Mouse (Mus musculus): Measurements from ENCODE around the gene Arhgef15. TPM values are rescaled to one million over a fixed set of nuclear protein-coding genes. Genes with fewer than 3 reads are reported as not detected.

Arhgef15 gene
- polyA plus RNA-seq, 1 experiment from 2014 or later = 7.3 TPM

- DNase-seq (ENCODE audit: low spot score) = no peak
- no peaks in the 10 kb centered on the region; the same call in 1 of the 2 replicates for H3K4me1 ChIP-seq (ENCODE audit: control insufficient read depth, insufficient read depth, low read length)
- H3K27ac ChIP-seq (replicated peaks; ENCODE audit: low read depth, low read length) = 0 out of 2 replicates have a peak overlapping the region, but pooled peaks have one; percentile 31
Measured at GRCm38 (mm10) chr11:68905665-68906460, 51.4 kb downstream of the Arhgef15 start.

GRCm38 (mm10) chr11:68905138-68905531, 52.1 kb downstream of the Arhgef15 start:
- no peaks in the 10 kb centered on the region; the same call in 1 of the 2 replicates for H3K4me1 ChIP-seq (ENCODE audit: control insufficient read depth, insufficient read depth, low read length)
- no peak overlapping the region for H3K9ac ChIP-seq (ENCODE audit: low read depth, low read length)
- no peaks in the 10 kb centered on the region for H3K27me3 ChIP-seq (replicated peaks; ENCODE audit: control insufficient read depth, insufficient read depth, low read length)
- H3K9me3 ChIP-seq (ENCODE audit: control insufficient read depth, low read length) = no peaks in the 10 kb centered on the region
- 0 out of 2 replicates have a peak overlapping the region, but pooled peaks have one; percentile 16 for H3K27ac ChIP-seq (replicated peaks; ENCODE audit: low read depth, low read length)
- H3K36me3 ChIP-seq (ENCODE audit: control insufficient read depth, insufficient read depth, low read length) = peaks cover 38% of the 10 kb centered on the region
- DNase-seq (ENCODE audit: low spot score) = no peak
- no peak overlapping the region for H3K4me3 ChIP-seq (ENCODE audit: low read depth, low read length)
- H3K4me2 ChIP-seq (ENCODE audit: low read depth, low read length) = no peak overlapping the region
- no peak for ATAC-seq (ENCODE audit: low read depth)
- 72% methylated on average over 3 of the region's 3 CpGs for WGBS

More at GRCm38 (mm10) chr11:68905665-68906460, 51.4 kb downstream of the Arhgef15 start:
- Histone ChIP-seq H3K9me3 (ENCODE audit: control insufficient read depth, low read length) (no peaks in the 10 kb centered on the region), H3K9ac (ENCODE audit: low read depth, low read length) (no peak overlapping the region), H3K4me2 (ENCODE audit: low read depth, low read length) (no peak overlapping the region), H3K27me3 (replicated peaks; ENCODE audit: control insufficient read depth, insufficient read depth, low read length) (no peaks in the 10 kb centered on the region), H3K4me3 (ENCODE audit: low read depth, low read length) (no peak overlapping the region), H3K36me3 (ENCODE audit: control insufficient read depth, insufficient read depth, low read length) (peaks cover 38% of the 10 kb centered on the region)
- ATAC-seq (ENCODE audit: low read depth) = no peak
- WGBS = 90% methylated on average over 9 of the region's 9 CpGs

GRCm38 (mm10) chr11:68904375-68905137, 52.7 kb downstream of the Arhgef15 start:
- Histone ChIP-seq H3K4me3 (ENCODE audit: low read depth, low read length) (no peak overlapping the region), H3K4me1 (ENCODE audit: control insufficient read depth, insufficient read depth, low read length) (no peaks in the 10 kb centered on the region; the same call in 1 of the 2 replicates), H3K9ac (ENCODE audit: low read depth, low read length) (no peak overlapping the region), H3K36me3 (ENCODE audit: control insufficient read depth, insufficient read depth, low read length) (peaks cover 38% of the 10 kb centered on the region), H3K27ac (replicated peaks; ENCODE audit: low read depth, low read length) (0 out of 2 replicates have a peak overlapping the region, but pooled peaks have one; percentile 16), H3K4me2 (ENCODE audit: low read depth, low read length) (no peak overlapping the region), H3K9me3 (ENCODE audit: control insufficient read depth, low read length) (no peaks in the 10 kb centered on the region), H3K27me3 (replicated peaks; ENCODE audit: control insufficient read depth, insufficient read depth, low read length) (no peaks in the 10 kb centered on the region)
- 80% methylated on average over 8 of the region's 8 CpGs for WGBS
- peak; percentile 85 for DNase-seq (ENCODE audit: low spot score)
- ATAC-seq (ENCODE audit: low read depth) = no peak

- H3K9me3 ChIP-seq (ENCODE audit: control insufficient read depth, low read length) = no peaks in the 10 kb centered on the region
- no peak for ATAC-seq (ENCODE audit: low read depth)
- no peak overlapping the region for H3K27ac ChIP-seq (replicated peaks; ENCODE audit: low read depth, low read length)
- no peak overlapping the region for H3K4me3 ChIP-seq (ENCODE audit: low read depth, low read length)
- no peaks in the 10 kb centered on the region; the same call in 1 of the 2 replicates for H3K4me1 ChIP-seq (ENCODE audit: control insufficient read depth, insufficient read depth, low read length)
- no peak for DNase-seq (ENCODE audit: low spot score)
- no peak overlapping the region for H3K4me2 ChIP-seq (ENCODE audit: low read depth, low read length)
- H3K27me3 ChIP-seq (replicated peaks; ENCODE audit: control insufficient read depth, insufficient read depth, low read length) = no peaks in the 10 kb centered on the region
- peaks cover 38% of the 10 kb centered on the region for H3K36me3 ChIP-seq (ENCODE audit: control insufficient read depth, insufficient read depth, low read length)
- 87% methylated on average over 2 of the region's 2 CpGs for WGBS
- H3K9ac ChIP-seq (ENCODE audit: low read depth, low read length) = peak overlapping the region; percentile 10; the same call in 1 of the 2 replicates
Measured at GRCm38 (mm10) chr11:68903775-68904174, 53.5 kb downstream of the Arhgef15 start.

GRCm38 (mm10) chr11:68902823-68903222, 54.5 kb downstream of the Arhgef15 start:
- WGBS = 79% methylated on average over 5 of the region's 5 CpGs
- Histone ChIP-seq H3K36me3 (ENCODE audit: control insufficient read depth, insufficient read depth, low read length) (peaks cover 38% of the 10 kb centered on the region), H3K27me3 (replicated peaks; ENCODE audit: control insufficient read depth, insufficient read depth, low read length) (no peaks in the 10 kb centered on the region), H3K9me3 (ENCODE audit: control insufficient read depth, low read length) (no peaks in the 10 kb centered on the region), H3K4me2 (ENCODE audit: low read depth, low read length) (peak overlapping the region; percentile 58), H3K4me1 (ENCODE audit: control insufficient read depth, insufficient read depth, low read length) (no peaks in the 10 kb centered on the region; the same call in 1 of the 2 replicates), H3K4me3 (ENCODE audit: low read depth, low read length) (peak overlapping the region; percentile 58), H3K9ac (ENCODE audit: low read depth, low read length) (peak overlapping the region; percentile 99), H3K27ac (replicated peaks; ENCODE audit: low read depth, low read length) (no peak overlapping the region)
- no peak for DNase-seq (ENCODE audit: low spot score)
- ATAC-seq (ENCODE audit: low read depth) = no peak

GRCm38 (mm10) chr11:68902367-68902766, 54.9 kb downstream of the Arhgef15 start:
- ATAC-seq (ENCODE audit: low read depth) = no peak
- DNase-seq (ENCODE audit: low spot score) = no peak
- Histone ChIP-seq H3K4me1 (ENCODE audit: control insufficient read depth, insufficient read depth, low read length) (no peaks in the 10 kb centered on the region; the same call in 1 of the 2 replicates), H3K27ac (replicated peaks; ENCODE audit: low read depth, low read length) (no peak overlapping the region), H3K36me3 (ENCODE audit: control insufficient read depth, insufficient read depth, low read length) (peaks cover 38% of the 10 kb centered on the region), H3K9ac (ENCODE audit: low read depth, low read length) (peak overlapping the region; percentile 99), H3K4me2 (ENCODE audit: low read depth, low read length) (peak overlapping the region; percentile 58), H3K27me3 (replicated peaks; ENCODE audit: control insufficient read depth, insufficient read depth, low read length) (no peaks in the 10 kb centered on the region), H3K9me3 (ENCODE audit: control insufficient read depth, low read length) (no peaks in the 10 kb centered on the region), H3K4me3 (ENCODE audit: low read depth, low read length) (peak overlapping the region; percentile 58)
- WGBS = 5% methylated on average over 11 of the region's 11 CpGs

GRCm38 (mm10) chr11:68902047-68902364, 55.3 kb downstream of the Arhgef15 start:
- Histone ChIP-seq H3K4me3 (ENCODE audit: low read depth, low read length) (peak overlapping the region; percentile 58), H3K9ac (ENCODE audit: low read depth, low read length) (peak overlapping the region; percentile 99), H3K9me3 (ENCODE audit: control insufficient read depth, low read length) (no peaks in the 10 kb centered on the region), H3K4me1 (ENCODE audit: control insufficient read depth, insufficient read depth, low read length) (no peaks in the 10 kb centered on the region; the same call in 1 of the 2 replicates), H3K27ac (replicated peaks; ENCODE audit: low read depth, low read length) (peak overlapping the region; percentile 92), H3K36me3 (ENCODE audit: control insufficient read depth, insufficient read depth, low read length) (peaks cover 38% of the 10 kb centered on the region), H3K27me3 (replicated peaks; ENCODE audit: control insufficient read depth, insufficient read depth, low read length) (no peaks in the 10 kb centered on the region), H3K4me2 (ENCODE audit: low read depth, low read length) (peak overlapping the region; percentile 58)
- WGBS = 0% methylated on average over 10 of the region's 10 CpGs
- no peak for DNase-seq (ENCODE audit: low spot score)
- no peak for ATAC-seq (ENCODE audit: low read depth)

- WGBS = under 1% methylated on average over 52 of the region's 52 CpGs
- H3K27ac ChIP-seq (replicated peaks; ENCODE audit: low read depth, low read length) = peak within 1 kb of the TSS; percentile 92
- H3K4me1 ChIP-seq (ENCODE audit: control insufficient read depth, insufficient read depth, low read length) = no peaks in the 10 kb centered on the region; the same call in 1 of the 2 replicates
- ATAC-seq (ENCODE audit: low read depth) = peak; percentile 90
- DNase-seq (ENCODE audit: low spot score) = peak; percentile 99
- H3K4me3 ChIP-seq (ENCODE audit: low read depth, low read length) = peak within 1 kb of the TSS; percentile 58
- H3K9ac ChIP-seq (ENCODE audit: low read depth, low read length) = peak within 1 kb of the TSS; percentile 99
- no peaks in the 10 kb centered on the region for H3K27me3 ChIP-seq (replicated peaks; ENCODE audit: control insufficient read depth, insufficient read depth, low read length)
- H3K4me2 ChIP-seq (ENCODE audit: low read depth, low read length) = peak within 1 kb of the TSS; percentile 64
- H3K36me3 ChIP-seq (ENCODE audit: control insufficient read depth, insufficient read depth, low read length) = peaks cover 38% of the 10 kb centered on the region
- H3K9me3 ChIP-seq (ENCODE audit: control insufficient read depth, low read length) = no peaks in the 10 kb centered on the region
Measured at GRCm38 (mm10) chr11:68901351-68902046, 55.8 kb downstream of the Arhgef15 start, which contains the start of gene Rpl26. Rpl26 (plus strand) TSS chr11:68901583.

All from embryonic facial prominence, embryonic 14.5 days (tissue).